Mouse (Mus musculus): Measurements from ENCODE around the gene Uba2.
"Not testable (repeated sequence)": the region's sequence is repeated elsewhere in the genome, so short reads cannot be mapped to it uniquely, and the experiment has no call there.

GRCm38 (mm10) chr7:34120636-34121035 lies 48.8 kb downstream of the Uba2 start:
- not testable (repeated sequence) for TF ChIP-seq GATA1, TAL1 (IDR thresholded peaks at IDR 0.05; ENCODE audit: low read length)

Data from erythroblast, embryonic 14.5 days (primary cell).